Mouse (Mus musculus) E14TG2a.4 (cell line): ENCODE measurements at regions not wholly inside any gene's neighbourhood (a gene's known extent, or its start where the extent isn't known, plus 50 kb on each side); places are given as distances from the start of the nearest gene placed in this dataset.

Source experiments
- CTCF ChIP-seq: conservative IDR thresholded peaks from 2 replicates; pipeline ENCODE4 v1.5.1; 2014; ENCODE audit warnings: low read length
- POU5F1 ChIP-seq: IDR thresholded peaks from 2 replicates; pipeline ENCODE4 v1.6.1; 2014; ENCODE audit warnings: low read length, borderline replicate concordance

GRCm38 (mm10) chr8:30733385-30733784 lies 2695.1 kb upstream of the 5930422O12Rik start:
- no peak for TF ChIP-seq CTCF
- no peak for TF ChIP-seq POU5F1
